Mouse (Mus musculus) lung, postnatal 0 days (tissue): ENCODE measurements around the gene Epb41l5. TPM values are rescaled to one million over a fixed set of nuclear protein-coding genes. Genes with fewer than 3 reads are reported as not detected.
A peak's percentile ranks its signal among the peaks of the same experiment; 100 is the strongest.

ENCODE experiments used
- ATAC-seq: fragments of 200-750 bp; cut with Nextera tagmentation; 2 replicates; pipeline ENCODE4 v1.8.0; 2017; ENCODE audit warnings: moderate library complexity
- DNase-seq: peaks from one replicate; pipeline ENCODE4 v3.0.0-alpha.2; 2016; ENCODE audit warnings: low spot score
- H3K27ac ChIP-seq: fragments of 300-500 bp; sonication (generic); 2 replicates; pipeline ENCODE4 v1.5.1; 2014; ENCODE audit warnings: antibody characterized with exemption, mild to moderate bottlenecking, low read length, mixed read lengths
- H3K27me3 ChIP-seq: fragments of 300-500 bp; sonication (generic); replicated peaks from 2 replicates; pipeline ENCODE4 v1.6.1; 2014; ENCODE audit warnings: low read length, mixed read lengths; ENCODE audit not compliant: insufficient read depth
- H3K36me3 ChIP-seq: fragments of 300-500 bp; sonication (generic); 2 replicates; pipeline ENCODE4 v1.6.1; 2014; ENCODE audit warnings: low read length, mixed read lengths; ENCODE audit not compliant: insufficient read depth
- H3K4me1 ChIP-seq: fragments of 300-500 bp; sonication (generic); 2 replicates; pipeline ENCODE4 v1.6.1; 2014; ENCODE audit warnings: antibody characterized with exemption, low read depth, low read length, mixed read lengths; ENCODE audit not compliant: insufficient read depth
- H3K4me2 ChIP-seq: fragments of 300-500 bp; sonication (generic); replicated peaks from 2 replicates; pipeline ENCODE4 v1.6.1; 2014; ENCODE audit warnings: low read depth, mild to moderate bottlenecking, low read length, moderate library complexity, mixed read lengths
- H3K4me3 ChIP-seq: fragments of 300-500 bp; sonication (generic); 2 replicates; pipeline ENCODE4 v1.5.1; 2014; ENCODE audit warnings: low read depth, low read length
- H3K9ac ChIP-seq: fragments of 300-500 bp; sonication (generic); replicated peaks from 2 replicates; pipeline ENCODE4 v1.6.1; 2014; ENCODE audit warnings: low read depth, mild to moderate bottlenecking
- H3K9me3 ChIP-seq: fragments of 300-500 bp; sonication (generic); 2 replicates; pipeline ENCODE4 v1.6.1; 2016; ENCODE audit warnings: low read length, mixed read lengths
- CTCF ChIP-seq: IDR thresholded peaks from 2 replicates; pipeline ENCODE4 v1.5.1; 2016; ENCODE audit warnings: antibody characterized with exemption, mild to moderate bottlenecking
- EP300 ChIP-seq: IDR thresholded peaks from 2 replicates; pipeline ENCODE4 v1.6.1; 2016; ENCODE audit warnings: antibody characterized with exemption, mild to moderate bottlenecking, control low read depth
- WGBS: fragments of 180-500 bp; shearing (Covaris S2); extraction: QIAGEN DNeasy Blood & Tissue Kit; methylation state at CpG from one replicate; pipeline ENCODE4 v1.1.7; 2014; 5-methylcytosine and 5-hydroxymethylcytosine counted together
- polyA plus RNA-seq: library from polyadenylated mRNA; unstranded; fragments of >200 nt; fragmentation: Nextera tagmentation; extraction: Ambion mirVana; gene quantifications from 2 replicates; pipeline ENCODE4 v1.2.1, GENCODE M21; 2015

Gene Epb41l5
- polyA plus RNA-seq, 1 experiment from 2014 or later, result 54.7 TPM

DNA sequence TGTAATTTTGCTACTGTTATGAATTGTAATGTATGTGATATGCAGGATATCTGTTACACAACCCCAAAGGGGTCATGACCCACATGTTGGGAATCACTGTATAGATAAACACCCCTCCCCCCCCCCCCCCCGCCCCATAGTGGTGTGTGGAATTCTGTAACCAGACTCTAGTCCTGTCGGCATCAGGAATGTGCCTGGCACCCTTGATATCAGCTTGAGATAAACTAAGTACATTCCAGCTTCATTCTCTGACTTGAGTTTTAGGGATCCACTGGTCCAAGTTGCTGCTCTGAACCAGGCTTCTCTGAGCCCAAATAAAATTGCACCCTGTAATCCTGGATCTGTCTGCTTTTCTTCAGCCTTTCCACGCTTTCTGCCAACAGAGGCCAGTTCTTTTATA lies 107.2 kb downstream of the Epb41l5 start:
- no peaks in the 10 kb centered on the region for H3K9me3 ChIP-seq
- peak overlapping the region; percentile 43 for H3K27ac ChIP-seq
- TF ChIP-seq EP300, result peak; percentile 61
- TF ChIP-seq CTCF, result no peak
- peak; percentile 68 for DNase-seq
- H3K4me3 ChIP-seq, result no peak overlapping the region
- no peak overlapping the region for H3K9ac ChIP-seq
- no peaks in the 10 kb centered on the region for H3K4me1 ChIP-seq
- no peaks in the 10 kb centered on the region for H3K36me3 ChIP-seq
- peak; percentile 53 for ATAC-seq
- H3K4me2 ChIP-seq, result no peak overlapping the region
- 49% methylated on average over 2 of the region's 3 CpGs for WGBS
- no peaks in the 10 kb centered on the region for H3K27me3 ChIP-seq

DNA sequence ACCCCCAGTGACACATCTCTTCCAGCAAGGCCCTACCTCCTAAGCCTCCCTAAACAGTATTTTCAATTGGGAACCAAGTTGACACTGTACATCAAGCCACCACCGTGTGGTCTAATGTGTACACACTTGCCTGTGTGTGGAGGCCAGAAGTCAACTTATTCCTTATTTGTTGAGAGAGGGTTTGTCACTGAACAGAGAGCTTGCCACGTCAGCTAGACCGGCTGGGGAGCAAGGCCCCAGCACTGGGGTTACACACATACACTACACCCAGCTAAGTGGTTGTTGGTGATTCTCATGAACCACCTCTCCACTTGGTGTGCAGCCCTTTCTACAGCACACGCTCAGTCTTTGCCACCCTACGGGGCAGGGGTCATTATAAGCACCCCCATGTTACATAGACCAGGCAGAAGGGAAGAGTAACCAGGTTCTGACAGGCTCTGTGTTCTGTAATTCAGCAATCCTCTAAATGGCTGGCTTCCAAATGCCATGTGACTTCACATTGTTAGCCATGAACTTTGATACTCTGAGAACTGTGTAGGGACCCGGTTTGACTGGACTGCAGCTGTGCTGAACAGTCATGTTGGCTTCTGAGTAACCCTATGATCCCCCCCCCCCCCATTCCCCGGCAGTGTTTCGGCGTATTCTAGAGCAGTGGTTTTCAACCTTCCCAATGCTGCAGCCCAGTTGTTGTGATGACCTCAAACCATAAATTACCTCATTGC lies 107.8 kb downstream of the Epb41l5 start:
- Histone ChIP-seq H3K9ac (no peak overlapping the region), H3K9me3 (no peaks in the 10 kb centered on the region), H3K27ac (peak overlapping the region; percentile 43), H3K4me1 (no peaks in the 10 kb centered on the region), H3K27me3 (no peaks in the 10 kb centered on the region), H3K4me3 (no peak overlapping the region), H3K4me2 (no peak overlapping the region), H3K36me3 (no peaks in the 10 kb centered on the region)
- ATAC-seq, result peak; percentile 40
- TF ChIP-seq CTCF, result no peak
- TF ChIP-seq EP300, result no peak
- 41% methylated on average over 9 of the region's 9 CpGs for WGBS
- DNase-seq, result peak; percentile 67

DNA sequence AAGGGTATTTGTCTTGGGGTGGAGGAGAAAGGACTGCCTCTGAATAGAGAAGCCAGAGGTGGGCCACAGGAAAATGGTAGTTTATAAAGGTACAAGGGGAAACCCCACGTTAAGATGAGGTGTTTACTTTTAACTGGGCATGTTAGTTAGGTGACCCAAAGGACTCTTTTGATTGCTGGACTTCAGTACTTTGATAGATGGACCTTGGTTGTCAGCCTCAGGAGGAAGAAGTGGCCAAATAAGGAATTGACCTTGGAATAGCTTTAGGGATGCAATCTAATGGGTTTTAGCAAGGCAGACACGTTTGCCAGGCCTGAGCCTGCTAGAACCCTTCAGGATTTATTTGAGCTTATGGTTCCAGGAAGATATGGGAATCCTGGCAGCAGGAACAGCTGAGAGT lies 109.5 kb downstream of the Epb41l5 start:
- DNase-seq, result no peak
- ATAC-seq, result no peak
- no peaks in the 10 kb centered on the region for H3K9me3 ChIP-seq
- H3K27me3 ChIP-seq, result no peaks in the 10 kb centered on the region
- H3K4me2 ChIP-seq, result no peak overlapping the region
- H3K4me3 ChIP-seq, result no peak overlapping the region
- H3K36me3 ChIP-seq, result no peaks in the 10 kb centered on the region
- no peak overlapping the region for H3K27ac ChIP-seq
- no peak overlapping the region for H3K9ac ChIP-seq
- no peak for TF ChIP-seq CTCF
- TF ChIP-seq EP300, result no peak
- H3K4me1 ChIP-seq, result no peaks in the 10 kb centered on the region
- WGBS, result 46% methylated on average over 2 of the region's 2 CpGs

GRCm38 (mm10) chr1:119537651-119538050 lies 111.1 kb downstream of the Epb41l5 start:
- WGBS, result 77% methylated on average over 6 of the region's 6 CpGs
- no peak overlapping the region for H3K27ac ChIP-seq
- no peaks in the 10 kb centered on the region for H3K4me1 ChIP-seq
- no peaks in the 10 kb centered on the region for H3K27me3 ChIP-seq
- H3K4me3 ChIP-seq, result no peak overlapping the region
- ATAC-seq (no peak), DNase-seq (no peak)
- no peak overlapping the region for H3K9ac ChIP-seq
- TF ChIP-seq CTCF (no peak), EP300 (no peak)
- H3K9me3 ChIP-seq, result no peaks in the 10 kb centered on the region
- no peak overlapping the region for H3K4me2 ChIP-seq
- no peaks in the 10 kb centered on the region for H3K36me3 ChIP-seq

DNA sequence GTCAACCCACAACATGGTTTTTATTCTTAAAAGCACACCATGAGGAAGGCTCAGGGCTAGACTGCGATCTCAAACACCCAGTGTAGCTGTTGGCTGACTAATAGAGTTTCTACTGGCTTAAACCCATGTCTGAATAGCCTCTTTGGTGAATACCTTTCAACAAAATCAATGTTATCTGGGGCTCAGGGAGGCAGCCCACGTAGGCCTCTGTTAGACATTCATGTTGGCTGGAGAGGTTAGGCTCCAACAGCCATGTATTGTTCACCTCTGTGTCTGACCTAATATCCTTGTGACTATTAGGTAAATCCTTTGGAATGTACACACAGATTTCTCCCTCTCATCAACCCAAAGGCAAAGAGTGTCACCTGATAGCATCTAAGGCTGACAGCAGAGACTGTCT lies 112.7 kb downstream of the Epb41l5 start:
- H3K27ac ChIP-seq, result no peak overlapping the region
- ATAC-seq, result no peak
- H3K27me3 ChIP-seq, result no peaks in the 10 kb centered on the region

GRCm38 (mm10) chr1:119534341-119534740 lies 114.5 kb downstream of the Epb41l5 start:
- no peak overlapping the region for H3K27ac ChIP-seq
- ATAC-seq (no peak), DNase-seq (peak; percentile 28)
- H3K4me1 ChIP-seq, result no peaks in the 10 kb centered on the region
- no peak for TF ChIP-seq EP300
- TF ChIP-seq CTCF, result no peak
- no peak overlapping the region for H3K4me2 ChIP-seq
- H3K36me3 ChIP-seq, result no peaks in the 10 kb centered on the region
- H3K9me3 ChIP-seq, result no peaks in the 10 kb centered on the region
- no peak overlapping the region for H3K9ac ChIP-seq
- 91% methylated on average over 5 of the region's 5 CpGs for WGBS
- H3K27me3 ChIP-seq, result no peaks in the 10 kb centered on the region
- no peak overlapping the region for H3K4me3 ChIP-seq

More for the DNA sequence above, 112.7 kb downstream of the Epb41l5 start:
- 60% methylated on average over 2 of the region's 2 CpGs for WGBS
- Histone ChIP-seq H3K4me2 (no peak overlapping the region), H3K36me3 (no peaks in the 10 kb centered on the region), H3K9me3 (no peaks in the 10 kb centered on the region), H3K4me1 (no peaks in the 10 kb centered on the region), H3K9ac (no peak overlapping the region), H3K4me3 (no peak overlapping the region)
- no peak for DNase-seq
- TF ChIP-seq CTCF (no peak), EP300 (no peak)
